Mouse (Mus musculus): Measurements from ENCODE around the gene Mc3r. TPM values are rescaled to one million over a fixed set of nuclear protein-coding genes. Genes with fewer than 3 reads are reported as not detected.

The Mc3r gene
- polyA plus RNA-seq, 1 experiment from 2014 or later = not detected

GRCm38 (mm10) chr2:172260064-172260463, 11.8 kb downstream of the Mc3r start:
- Histone ChIP-seq H3K27ac (no peak overlapping the region), H3K9me3 (replicated peaks) (no peaks in the 10 kb centered on the region), H3K4me3 (no peak overlapping the region), H3K27me3 (ENCODE audit: low read depth, poor library complexity, severe bottlenecking) (no peaks in the 10 kb centered on the region), H3K4me1 (peaks cover 4% of the 10 kb centered on the region; the same call in 1 of the 2 replicates), H3K36me3 (no peaks in the 10 kb centered on the region)
- 79% methylated on average over 5 of the region's 5 CpGs for WGBS
- DNase-seq (ENCODE audit: low spot score) = no peak

GRCm38 (mm10) chr2:172261441-172261840, 13.1 kb downstream of the Mc3r start:
- H3K4me3 ChIP-seq = no peak overlapping the region
- no peak overlapping the region for H3K27ac ChIP-seq
- WGBS = 84% methylated on average over 4 of the region's 4 CpGs
- no peaks in the 10 kb centered on the region for H3K9me3 ChIP-seq (replicated peaks)
- H3K36me3 ChIP-seq = no peaks in the 10 kb centered on the region
- H3K4me1 ChIP-seq = peaks cover 4% of the 10 kb centered on the region; the same call in 1 of the 2 replicates
- H3K27me3 ChIP-seq (ENCODE audit: low read depth, poor library complexity, severe bottlenecking) = no peaks in the 10 kb centered on the region
- DNase-seq (ENCODE audit: low spot score) = no peak

DNA sequence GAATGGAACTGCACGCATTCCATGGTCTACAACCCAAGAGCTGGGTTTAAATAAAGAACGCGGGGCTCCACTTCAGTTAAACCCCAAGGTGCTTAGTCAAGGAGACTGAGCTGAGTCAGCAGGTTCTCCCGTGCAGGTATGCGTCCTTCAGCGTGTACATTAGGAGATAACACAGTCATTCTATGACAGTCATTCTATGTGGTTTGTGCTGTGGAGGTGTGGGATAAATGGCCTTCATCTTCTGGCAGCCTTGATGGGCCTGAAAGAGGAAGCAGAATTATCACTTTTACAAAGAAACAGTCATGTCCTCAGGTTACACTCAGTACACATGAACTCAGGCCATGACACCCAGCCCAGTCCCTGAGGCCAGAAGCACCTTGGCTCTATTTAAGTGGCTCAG, 14.9 kb downstream of the Mc3r start:
- no peaks in the 10 kb centered on the region for H3K36me3 ChIP-seq
- DNase-seq (ENCODE audit: low spot score) = no peak
- no peaks in the 10 kb centered on the region for H3K9me3 ChIP-seq (replicated peaks)
- H3K27ac ChIP-seq = no peak overlapping the region
- WGBS = 91% methylated on average over 6 of the region's 6 CpGs
- H3K4me1 ChIP-seq = no peaks in the 10 kb centered on the region
- no peak overlapping the region for H3K4me3 ChIP-seq
- no peaks in the 10 kb centered on the region for H3K27me3 ChIP-seq (ENCODE audit: low read depth, poor library complexity, severe bottlenecking)

GRCm38 (mm10) chr2:172269907-172270306, 21.6 kb downstream of the Mc3r start:
- DNase-seq (ENCODE audit: low spot score) = no peak
- Histone ChIP-seq H3K27me3 (ENCODE audit: low read depth, poor library complexity, severe bottlenecking) (no peaks in the 10 kb centered on the region), H3K4me1 (peaks cover 6% of the 10 kb centered on the region; the same call in 1 of the 2 replicates), H3K27ac (no peak overlapping the region), H3K4me3 (no peak overlapping the region), H3K36me3 (no peaks in the 10 kb centered on the region), H3K9me3 (replicated peaks) (no peaks in the 10 kb centered on the region)
- WGBS = 89% methylated on average over 11 of the region's 11 CpGs

DNA sequence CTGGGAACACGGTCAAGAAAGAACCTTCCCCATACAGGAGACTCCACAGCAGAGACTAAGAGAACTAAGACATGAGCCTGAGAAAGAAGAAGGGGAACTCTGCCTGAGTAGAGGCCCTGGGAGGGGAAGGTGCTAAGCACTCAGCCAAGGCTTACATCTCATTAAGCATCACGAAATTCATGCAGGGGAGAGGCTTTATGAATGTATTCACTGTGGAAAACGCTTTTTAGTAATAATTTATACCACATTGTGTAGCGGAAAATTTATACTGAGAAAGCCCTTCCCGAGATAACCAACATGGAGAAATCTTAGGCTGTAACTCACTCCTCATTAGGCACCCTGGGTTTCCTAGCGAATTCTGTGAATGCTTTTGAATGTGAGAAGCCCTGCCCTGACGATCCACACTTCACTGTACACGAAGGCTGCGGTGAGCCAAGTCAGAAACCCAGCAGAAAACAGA, 22.2 kb downstream of the Mc3r start:
- H3K27ac ChIP-seq = no peak overlapping the region
- no peaks in the 10 kb centered on the region for H3K36me3 ChIP-seq
- H3K4me3 ChIP-seq = no peak overlapping the region
- DNase-seq (ENCODE audit: low spot score) = no peak
- peaks cover 6% of the 10 kb centered on the region; the same call in 1 of the 2 replicates for H3K4me1 ChIP-seq
- no peaks in the 10 kb centered on the region for H3K9me3 ChIP-seq (replicated peaks)
- no peaks in the 10 kb centered on the region for H3K27me3 ChIP-seq (ENCODE audit: low read depth, poor library complexity, severe bottlenecking)
- 59% methylated on average over 9 of the region's 9 CpGs for WGBS

DNA sequence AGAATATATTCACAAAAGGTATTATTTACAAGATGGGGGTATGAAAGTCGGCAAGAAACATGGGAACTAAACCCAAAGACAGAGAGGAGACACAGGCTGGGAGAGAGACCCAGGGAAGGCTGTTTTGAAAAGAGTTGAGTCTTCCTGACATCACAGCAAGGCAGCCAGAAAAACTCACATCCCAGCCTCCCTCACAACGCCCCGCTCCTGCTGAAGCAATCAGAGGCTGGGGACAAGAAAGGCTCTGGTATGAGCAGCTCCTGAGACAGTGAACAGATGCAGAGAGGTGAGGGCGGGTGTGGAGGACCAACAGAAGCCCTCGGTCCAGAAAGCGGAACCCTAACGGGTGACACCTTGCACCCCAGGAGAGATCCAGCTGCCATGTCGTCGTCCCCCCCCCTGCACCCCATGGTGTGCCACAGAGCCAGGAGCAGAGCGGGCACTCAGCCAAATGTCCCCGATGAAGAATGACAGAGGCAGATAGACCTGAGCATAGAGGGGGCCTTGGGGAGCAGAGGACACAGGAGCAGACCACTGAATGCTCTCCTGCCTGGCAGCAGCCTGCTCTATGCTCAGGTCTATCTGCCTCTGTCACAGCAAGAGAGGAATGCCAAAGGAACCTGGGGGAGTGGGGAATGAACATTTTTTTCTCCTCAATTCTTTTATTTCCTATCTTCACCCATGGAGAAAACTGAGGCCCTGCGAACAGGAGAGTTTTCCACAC, 22.8 kb downstream of the Mc3r start:
- H3K9me3 ChIP-seq (replicated peaks) = no peaks in the 10 kb centered on the region
- no peaks in the 10 kb centered on the region for H3K27me3 ChIP-seq (ENCODE audit: low read depth, poor library complexity, severe bottlenecking)
- H3K4me3 ChIP-seq = no peak overlapping the region
- H3K4me1 ChIP-seq = peaks cover 6% of the 10 kb centered on the region; the same call in 1 of the 2 replicates
- H3K27ac ChIP-seq = no peak overlapping the region
- no peaks in the 10 kb centered on the region for H3K36me3 ChIP-seq
- no peak for DNase-seq (ENCODE audit: low spot score)
- 68% methylated on average over 12 of the region's 12 CpGs for WGBS

- DNase-seq (ENCODE audit: low spot score) = no peak
- Histone ChIP-seq H3K27ac (0 out of 2 replicates have a peak overlapping the region, but pooled peaks have one; percentile 39), H3K36me3 (no peaks in the 10 kb centered on the region), H3K27me3 (ENCODE audit: low read depth, poor library complexity, severe bottlenecking) (no peaks in the 10 kb centered on the region), H3K4me1 (peaks cover 6% of the 10 kb centered on the region; the same call in 1 of the 2 replicates), H3K4me3 (no peak overlapping the region), H3K9me3 (replicated peaks) (no peaks in the 10 kb centered on the region)
- 82% methylated on average over 8 of the region's 8 CpGs for WGBS
These were observed 26.4 kb downstream of the Mc3r start for GRCm38 (mm10) chr2:172274662-172275061.

- no peak for DNase-seq (ENCODE audit: low spot score)
- H3K4me3 ChIP-seq = no peak overlapping the region
- no peaks in the 10 kb centered on the region for H3K9me3 ChIP-seq (replicated peaks)
- WGBS = 76% methylated on average over 5 of the region's 5 CpGs
- no peak overlapping the region for H3K27ac ChIP-seq
- peaks cover 6% of the 10 kb centered on the region; the same call in 1 of the 2 replicates for H3K4me1 ChIP-seq
- H3K36me3 ChIP-seq = no peaks in the 10 kb centered on the region
- no peaks in the 10 kb centered on the region for H3K27me3 ChIP-seq (ENCODE audit: low read depth, poor library complexity, severe bottlenecking)
These were observed 27.9 kb downstream of the Mc3r start for GRCm38 (mm10) chr2:172276155-172276554.

GRCm38 (mm10) chr2:172278979-172279378, 30.7 kb downstream of the Mc3r start:
- H3K27ac ChIP-seq = no peak overlapping the region
- WGBS = 90% methylated on average over 3 of the region's 3 CpGs
- no peak overlapping the region for H3K4me3 ChIP-seq
- DNase-seq (ENCODE audit: low spot score) = no peak
- H3K36me3 ChIP-seq = no peaks in the 10 kb centered on the region
- no peaks in the 10 kb centered on the region for H3K27me3 ChIP-seq (ENCODE audit: low read depth, poor library complexity, severe bottlenecking)
- H3K9me3 ChIP-seq (replicated peaks) = no peaks in the 10 kb centered on the region
- peaks cover 6% of the 10 kb centered on the region; the same call in 1 of the 2 replicates for H3K4me1 ChIP-seq

GRCm38 (mm10) chr2:172282071-172282710, 33.9 kb downstream of the Mc3r start:
- no peaks in the 10 kb centered on the region for H3K27me3 ChIP-seq (ENCODE audit: low read depth, poor library complexity, severe bottlenecking)
- no peaks in the 10 kb centered on the region for H3K4me1 ChIP-seq
- no peak overlapping the region for H3K4me3 ChIP-seq
- WGBS = 84% methylated on average over 19 of the region's 19 CpGs
- H3K36me3 ChIP-seq = no peaks in the 10 kb centered on the region
- H3K9me3 ChIP-seq (replicated peaks) = no peaks in the 10 kb centered on the region
- no peak for DNase-seq (ENCODE audit: low spot score)
- H3K27ac ChIP-seq = no peak overlapping the region

DNA sequence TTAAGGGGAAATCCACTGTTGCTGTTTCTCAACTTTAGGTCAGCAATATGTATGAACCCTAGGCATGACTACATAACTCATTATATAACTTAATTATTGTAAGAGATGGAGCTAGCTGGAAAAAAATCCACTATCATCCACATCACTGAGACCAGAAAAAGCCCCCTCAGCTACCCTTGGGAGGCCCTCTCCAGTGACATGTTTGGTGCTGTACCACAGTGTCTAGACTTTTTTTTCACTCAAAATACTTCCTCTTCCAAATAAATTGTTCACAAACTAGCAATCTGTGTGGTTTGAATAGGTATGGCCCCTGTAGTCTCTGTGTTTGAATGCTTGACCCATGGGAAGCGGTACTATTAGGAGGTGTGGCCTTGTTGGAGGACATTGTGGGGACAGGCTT, 39.4 kb downstream of the Mc3r start:
- DNase-seq (ENCODE audit: low spot score) = no peak
- Histone ChIP-seq H3K27me3 (ENCODE audit: low read depth, poor library complexity, severe bottlenecking) (no peaks in the 10 kb centered on the region), H3K9me3 (replicated peaks) (no peaks in the 10 kb centered on the region), H3K4me3 (no peak overlapping the region), H3K4me1 (peaks cover 12% of the 10 kb centered on the region; the same call in 1 of the 2 replicates), H3K27ac (no peak overlapping the region), H3K36me3 (no peaks in the 10 kb centered on the region)
- WGBS = 93% methylated on average over 1 of the region's 1 CpGs

- Histone ChIP-seq H3K4me1 (peaks cover 12% of the 10 kb centered on the region; the same call in 1 of the 2 replicates), H3K4me3 (no peak overlapping the region), H3K36me3 (no peaks in the 10 kb centered on the region), H3K27ac (no peak overlapping the region), H3K9me3 (replicated peaks) (no peaks in the 10 kb centered on the region), H3K27me3 (ENCODE audit: low read depth, poor library complexity, severe bottlenecking) (no peaks in the 10 kb centered on the region)
- no peak for DNase-seq (ENCODE audit: low spot score)
- 39% methylated on average over 11 of the region's 11 CpGs for WGBS
These were observed 40.7 kb downstream of the Mc3r start for GRCm38 (mm10) chr2:172288965-172289364.

DNA sequence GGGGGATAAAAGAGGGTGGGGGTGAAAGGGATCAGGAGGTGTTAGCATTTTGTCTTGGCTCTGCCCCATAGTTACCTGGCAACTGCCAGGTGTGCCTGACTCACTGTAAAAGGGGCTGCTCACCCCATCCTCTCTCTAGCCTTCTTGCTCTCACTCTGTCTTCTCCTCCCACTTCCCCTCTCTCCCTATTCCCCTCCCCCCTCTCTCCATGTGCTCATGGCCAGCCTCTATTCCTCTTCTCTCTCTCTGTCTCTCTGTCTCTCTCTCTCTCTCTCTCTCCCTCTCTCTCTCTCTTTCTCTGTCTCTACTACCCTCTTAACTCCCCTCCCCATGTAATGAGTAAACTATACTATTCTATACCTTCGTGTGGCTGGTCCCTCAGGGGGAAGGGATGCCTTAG, 41.3 kb downstream of the Mc3r start:
- H3K27ac ChIP-seq = no peak overlapping the region
- H3K4me1 ChIP-seq = peaks cover 12% of the 10 kb centered on the region; the same call in 1 of the 2 replicates
- 18% methylated on average over 1 of the region's 1 CpGs for WGBS
- H3K9me3 ChIP-seq (replicated peaks) = no peaks in the 10 kb centered on the region
- H3K4me3 ChIP-seq = no peak overlapping the region
- H3K27me3 ChIP-seq (ENCODE audit: low read depth, poor library complexity, severe bottlenecking) = no peaks in the 10 kb centered on the region
- DNase-seq (ENCODE audit: low spot score) = no peak
- no peaks in the 10 kb centered on the region for H3K36me3 ChIP-seq

All from limb, embryonic 10.5 days (tissue).